Mouse (Mus musculus): Measurements from ENCODE around the gene Osbpl10.
"Not testable (repeated sequence)": the region's sequence is repeated elsewhere in the genome, so short reads cannot be mapped to it uniquely, and the experiment has no call there.

Gene Osbpl10

DNA sequence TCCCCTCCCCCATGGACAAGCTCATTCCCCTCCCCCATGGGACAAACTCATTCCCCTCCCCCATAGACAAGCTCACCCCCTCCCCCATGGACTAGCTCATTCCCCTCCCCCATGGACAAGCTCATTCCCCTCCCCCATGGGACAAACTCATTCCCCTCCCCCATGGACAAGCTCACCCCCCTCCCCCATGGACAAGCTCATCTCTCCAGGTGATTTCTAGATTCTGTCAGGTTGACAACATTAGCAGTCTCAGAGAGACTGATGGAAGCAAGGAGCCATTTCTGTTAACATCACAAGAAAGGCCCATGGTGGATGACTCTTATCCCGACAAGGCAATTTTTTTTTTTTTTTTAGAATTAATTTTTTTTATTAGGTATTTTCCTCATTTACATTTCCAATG lies 52.7 kb downstream of the Osbpl10 start:
- DNase-seq (ENCODE audit: low read depth, low spot score), result not testable (repeated sequence)

GRCm38 (mm10) chr9:115032786-115033185 lies 54.4 kb downstream of the Osbpl10 start:
- DNase-seq (ENCODE audit: low read depth, low spot score), result no peak

DNA sequence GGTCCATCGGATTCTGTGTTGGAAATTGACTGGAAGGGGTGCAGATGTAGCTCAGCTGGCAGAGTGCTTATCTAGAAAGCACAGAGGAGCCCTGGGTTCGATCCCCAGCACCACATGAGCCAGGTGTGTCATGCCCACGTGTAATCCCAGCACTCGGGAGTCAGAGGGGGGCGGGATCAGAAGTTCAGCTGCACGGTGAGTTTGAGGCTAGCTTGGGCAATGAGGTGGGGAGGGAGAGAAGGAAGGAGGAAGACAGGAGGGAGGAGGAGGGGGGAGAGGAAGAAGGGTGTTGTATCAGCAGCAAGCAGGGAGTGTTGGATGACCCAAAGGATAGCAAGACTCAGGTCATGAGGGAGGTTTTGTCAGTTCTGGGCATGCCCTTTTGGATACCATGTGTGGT lies 55.9 kb downstream of the Osbpl10 start:
- DNase-seq (ENCODE audit: low read depth, low spot score), result no peak

GRCm38 (mm10) chr9:115034788-115035187 lies 56.4 kb downstream of the Osbpl10 start:
- DNase-seq (ENCODE audit: low read depth, low spot score), result no peak

DNA sequence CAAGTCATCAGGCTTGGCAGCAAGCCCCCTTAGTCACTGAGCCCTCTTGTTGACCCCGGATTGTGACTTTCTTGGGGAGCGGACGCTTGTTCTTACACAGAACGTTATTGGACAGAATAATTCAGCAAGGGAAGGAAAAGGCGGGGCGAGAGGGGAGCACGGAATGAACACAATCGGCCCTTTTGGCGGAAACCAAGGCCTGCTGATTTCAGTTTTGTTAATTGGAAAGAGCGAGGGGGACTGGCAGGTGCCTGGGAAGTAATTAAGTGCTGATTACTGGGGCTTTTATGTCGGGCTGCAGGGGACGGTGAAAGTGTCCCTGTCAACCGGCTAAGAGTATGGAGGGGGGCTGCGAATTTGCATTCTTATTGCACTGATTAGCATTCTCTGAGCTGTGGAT lies 59.8 kb downstream of the Osbpl10 start:
- no peak for DNase-seq (ENCODE audit: low read depth, low spot score)

DNA sequence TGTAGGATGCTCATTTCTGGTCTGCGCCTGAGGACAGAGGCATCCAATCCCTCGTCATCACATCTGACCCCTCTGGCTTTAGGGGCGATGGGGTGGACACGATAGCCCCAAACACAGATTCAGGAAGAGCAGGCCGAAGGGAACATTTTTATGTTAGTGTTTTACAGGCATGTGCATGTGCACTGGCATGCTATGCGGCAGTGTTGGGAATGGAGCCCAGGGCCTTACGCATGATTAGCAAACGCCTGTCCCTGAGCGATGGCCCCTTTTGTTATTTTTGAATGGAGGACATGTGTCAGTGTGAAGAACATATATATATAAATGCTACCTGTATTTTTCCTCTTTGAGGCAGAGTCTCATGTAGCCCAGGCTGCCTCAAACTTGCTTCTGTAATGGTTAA lies 60.3 kb downstream of the Osbpl10 start:
- DNase-seq (ENCODE audit: low read depth, low spot score), result no peak

DNA sequence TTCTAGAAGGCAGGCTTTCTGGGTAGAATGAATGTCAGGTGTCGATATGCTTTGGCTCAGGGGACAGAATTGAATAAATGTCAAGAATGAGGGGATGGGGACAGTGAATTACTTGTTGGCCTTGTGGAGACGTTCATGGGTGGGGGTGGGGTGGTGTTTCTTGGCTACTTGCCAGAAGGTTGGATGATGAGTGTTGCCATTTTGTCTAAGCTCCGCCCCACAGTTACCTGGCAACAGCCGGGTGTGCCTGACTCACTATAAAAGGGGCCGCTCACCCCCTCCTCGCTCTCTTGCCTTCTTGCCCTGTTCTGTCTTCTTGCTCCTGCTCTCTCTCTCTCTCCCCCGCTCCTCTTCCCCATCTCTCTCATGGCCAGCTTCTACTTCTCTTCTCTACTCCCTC lies 60.9 kb downstream of the Osbpl10 start:
- DNase-seq (ENCODE audit: low read depth, low spot score), result no peak

DNA sequence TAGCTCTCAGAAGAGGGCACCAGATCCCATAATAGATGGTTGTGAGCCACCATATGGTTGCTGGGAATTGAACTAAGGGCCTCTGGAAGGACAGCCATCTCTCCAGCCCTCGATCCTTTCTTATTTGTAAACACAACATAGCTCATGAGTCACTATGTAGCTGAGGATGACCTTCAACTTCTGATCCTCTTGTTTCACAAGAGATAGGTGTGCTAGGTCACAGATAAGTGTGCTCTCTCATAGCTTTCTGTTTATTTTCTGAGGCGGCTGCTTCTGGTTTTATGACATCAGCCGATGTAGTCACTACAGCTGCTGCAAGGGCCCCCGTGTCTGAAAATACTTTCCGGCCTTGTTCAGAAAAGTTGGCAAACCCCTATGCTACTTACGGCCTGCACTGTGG lies 64.2 kb downstream of the Osbpl10 start:
- no peak for DNase-seq (ENCODE audit: low read depth, low spot score)

GRCm38 (mm10) chr9:115042971-115043706 lies 64.8 kb downstream of the Osbpl10 start:
- DNase-seq (ENCODE audit: low read depth, low spot score), result no peak

GRCm38 (mm10) chr9:115043881-115044770 lies 65.8 kb downstream of the Osbpl10 start:
- DNase-seq (ENCODE audit: low read depth, low spot score), result peak; percentile 11

- DNase-seq (ENCODE audit: low read depth, low spot score), result no peak
Observed at GRCm38 (mm10) chr9:115045087-115045800, 66.9 kb downstream of the Osbpl10 start.

DNA sequence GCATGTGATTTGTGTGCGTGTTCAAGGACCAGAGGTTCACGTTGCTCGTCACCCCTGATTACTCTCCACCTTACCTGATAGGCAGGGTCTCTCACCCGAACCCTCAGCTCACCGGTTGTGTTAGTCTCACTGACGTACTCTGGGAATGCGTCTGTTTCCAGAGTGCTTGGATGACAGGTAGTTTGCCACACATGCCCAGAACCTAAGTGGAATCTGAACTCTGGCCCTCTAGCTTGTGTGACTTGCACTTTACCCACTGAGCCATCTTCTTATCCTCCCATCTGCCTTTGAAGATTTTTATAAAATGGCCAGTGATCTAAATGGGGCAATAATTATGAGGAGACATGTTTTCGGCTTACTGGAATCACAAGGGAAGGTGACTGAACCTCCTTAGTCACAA lies 68.3 kb downstream of the Osbpl10 start:
- no peak for DNase-seq (ENCODE audit: low read depth, low spot score)

- no peak for DNase-seq (ENCODE audit: low read depth, low spot score)
Observed at GRCm38 (mm10) chr9:115048340-115048739, 70.0 kb downstream of the Osbpl10 start.

GRCm38 (mm10) chr9:115048861-115049260 lies 70.5 kb downstream of the Osbpl10 start:
- no peak for DNase-seq (ENCODE audit: low read depth, low spot score)

GRCm38 (mm10) chr9:115049981-115050720 lies 71.8 kb downstream of the Osbpl10 start:
- DNase-seq (ENCODE audit: low read depth, low spot score), result no peak

- no peak for DNase-seq (ENCODE audit: low read depth, low spot score)
Observed at GRCm38 (mm10) chr9:115051976-115052375, 73.6 kb downstream of the Osbpl10 start.

DNA sequence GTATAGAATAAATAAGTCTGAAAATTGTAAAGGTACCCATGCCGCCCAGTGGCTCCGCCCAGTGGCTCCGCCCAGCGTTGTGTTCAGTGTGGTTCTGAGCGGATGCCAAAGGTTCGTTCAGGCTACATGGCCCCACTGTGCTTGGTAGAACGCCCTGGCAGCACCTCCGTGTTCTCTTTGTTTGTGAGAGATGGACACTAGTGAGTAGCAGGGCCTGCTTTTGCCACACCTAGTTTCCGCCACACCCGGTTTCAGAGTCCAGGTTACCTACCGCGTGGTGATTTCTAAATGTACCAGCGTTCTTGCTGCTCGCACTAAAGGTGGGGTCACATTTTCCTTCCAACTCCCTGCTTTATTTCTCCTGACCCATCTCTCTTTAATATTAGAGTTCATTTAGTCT lies 75.4 kb downstream of the Osbpl10 start:
- no peak for DNase-seq (ENCODE audit: low read depth, low spot score)

- no peak for DNase-seq (ENCODE audit: low read depth, low spot score)
Observed at GRCm38 (mm10) chr9:115055041-115055830, 76.9 kb downstream of the Osbpl10 start.

DNA sequence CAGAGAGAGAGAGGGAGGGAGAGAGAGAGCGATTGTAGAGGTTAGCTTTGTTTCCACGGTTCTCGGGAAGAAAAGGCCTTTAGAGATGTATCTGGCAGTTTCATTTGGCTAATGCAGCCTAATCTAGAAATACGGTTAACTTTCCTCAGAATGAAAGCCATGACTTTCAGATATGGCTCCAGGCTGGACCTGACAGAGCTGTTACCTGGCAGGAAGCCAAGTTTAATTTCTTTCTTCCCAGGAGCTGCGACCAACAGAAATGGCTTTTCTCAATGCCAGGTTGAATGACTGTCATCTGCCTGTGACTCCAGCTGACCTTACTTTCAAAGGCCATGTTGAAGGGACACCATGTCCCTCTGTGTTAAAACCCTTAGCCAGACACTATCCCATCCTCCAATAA lies 80.4 kb downstream of the Osbpl10 start:
- no peak for DNase-seq (ENCODE audit: low read depth, low spot score)

DNA sequence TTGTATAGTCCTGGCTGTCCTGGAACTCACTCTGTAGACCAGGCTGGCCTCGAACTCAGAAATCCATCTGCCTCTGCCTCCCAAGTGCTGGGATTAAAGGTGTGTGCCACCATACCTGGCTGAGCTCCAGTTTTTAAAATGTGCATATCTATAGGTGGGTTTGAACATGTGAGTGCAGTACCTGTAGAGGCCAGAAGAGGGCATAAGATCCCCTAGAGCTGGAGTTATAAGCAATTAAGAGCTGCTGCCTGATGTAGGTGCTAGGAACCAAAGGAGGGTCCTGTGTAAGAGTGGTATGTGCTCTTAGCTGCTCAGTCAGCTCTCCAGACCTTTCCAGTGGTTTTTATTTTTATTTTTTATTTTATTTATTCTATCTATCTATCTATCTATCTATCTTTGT lies 86.5 kb downstream of the Osbpl10 start:
- peak; percentile 12 for DNase-seq (ENCODE audit: low read depth, low spot score)

DNA sequence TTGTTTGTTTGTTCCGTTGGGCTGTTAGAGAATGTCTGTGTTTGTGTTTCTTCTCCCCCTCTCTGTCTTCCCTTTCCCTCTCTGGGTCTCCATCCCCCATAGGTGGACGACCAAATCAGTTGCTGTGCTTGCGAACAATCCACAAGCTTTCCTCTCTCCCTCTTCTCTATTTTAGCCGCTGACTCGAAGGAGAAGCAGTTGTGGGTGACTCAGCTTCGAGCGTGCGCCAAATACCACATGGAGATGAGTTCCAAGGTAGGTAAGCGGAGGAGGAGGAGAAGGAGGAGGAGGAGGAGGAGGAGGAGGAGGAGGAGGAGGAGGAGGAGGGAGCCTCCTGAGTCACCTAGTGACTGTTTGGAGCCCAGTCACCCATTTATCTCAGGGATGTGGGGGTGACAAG lies 88.7 kb downstream of the Osbpl10 start:
- DNase-seq (ENCODE audit: low read depth, low spot score), result no peak
